Mouse (Mus musculus) midbrain, postnatal 0 days (tissue): ENCODE measurements around the gene Parp4. TPM values are rescaled to one million over a fixed set of nuclear protein-coding genes. Genes with fewer than 3 reads are reported as not detected.

Experiments used
- ATAC-seq: fragments of 200-750 bp; cut with Nextera tagmentation; 2 replicates; pipeline ENCODE4 v1.8.0; 2017; ENCODE audit warnings: moderate number of reproducible peaks, mild to moderate bottlenecking, moderate TSS enrichment, moderate library complexity; ENCODE audit not compliant: low FRiP score
- DNase-seq: peaks from one replicate; pipeline ENCODE4 v3.0.0-alpha.2; 2015; ENCODE audit warnings: low spot score
- H3K27ac ChIP-seq: fragments of 300-500 bp; sonication (generic); 2 replicates; pipeline ENCODE4 v1.5.1; 2014; ENCODE audit warnings: low read depth, mild to moderate bottlenecking, low read length, mixed read lengths
- H3K27me3 ChIP-seq: fragments of 300-500 bp; sonication (generic); 2 replicates; pipeline ENCODE4 v1.6.1; 2014; ENCODE audit warnings: low read length, control low read depth, mixed read lengths; ENCODE audit not compliant: insufficient read depth
- H3K36me3 ChIP-seq: fragments of 300-500 bp; sonication (generic); 2 replicates; pipeline ENCODE4 v1.6.1; 2014; ENCODE audit warnings: low read length, control low read depth, mixed read lengths; ENCODE audit not compliant: insufficient read depth
- H3K4me1 ChIP-seq: fragments of 300-500 bp; sonication (generic); 2 replicates; pipeline ENCODE4 v1.6.1; 2014; ENCODE audit warnings: mild to moderate bottlenecking, control low read depth, antibody characterized with exemption, low read length, mixed read lengths; ENCODE audit not compliant: insufficient read depth
- H3K4me2 ChIP-seq: fragments of 300-500 bp; sonication (generic); 2 replicates; pipeline ENCODE4 v1.6.1; 2014; ENCODE audit warnings: low read depth, mild to moderate bottlenecking, low read length, mixed read lengths; ENCODE audit not compliant: poor library complexity, severe bottlenecking
- H3K4me3 ChIP-seq: fragments of 300-500 bp; sonication (generic); 2 replicates; pipeline ENCODE4 v1.5.1; 2014; ENCODE audit warnings: low read depth, mild to moderate bottlenecking, low read length, moderate library complexity
- H3K9ac ChIP-seq: fragments of 300-500 bp; sonication (generic); replicated peaks from 2 replicates; pipeline ENCODE4 v1.6.1; 2014; ENCODE audit warnings: mild to moderate bottlenecking, low read length, moderate library complexity, mixed read lengths; ENCODE audit not compliant: poor library complexity, severe bottlenecking
- H3K9me3 ChIP-seq: fragments of 300-500 bp; sonication (generic); 2 replicates; pipeline ENCODE4 v1.6.1; 2016; ENCODE audit warnings: low read length, control low read depth
- CTCF ChIP-seq: IDR thresholded peaks from 2 replicates; pipeline ENCODE4 v1.5.1; 2016; ENCODE audit warnings: antibody characterized with exemption, mild to moderate bottlenecking
- WGBS: fragments of 180-500 bp; shearing (Covaris S2); extraction: QIAGEN DNeasy Blood & Tissue Kit; methylation state at CpG from one replicate; pipeline ENCODE4 v1.1.7; 2014; 5-methylcytosine and 5-hydroxymethylcytosine counted together
- polyA plus RNA-seq: library from polyadenylated mRNA; unstranded; fragments of >200 nt; fragmentation: Nextera tagmentation; extraction: Ambion mirVana; gene quantifications from 2 replicates; pipeline ENCODE4 v1.2.1, GENCODE M21; 2015
- total RNA-seq: library from RNA; depleted of rRNA; stranded (reverse); fragments of >200 nt; gene quantifications from 2 replicates; pipeline ENCODE4 v1.2.3, GENCODE M21; 2014

Gene Parp4
- total and polyA plus RNA-seq, 2 experiments from 2014 or later = 0.79 to 0.99 TPM

DNA sequence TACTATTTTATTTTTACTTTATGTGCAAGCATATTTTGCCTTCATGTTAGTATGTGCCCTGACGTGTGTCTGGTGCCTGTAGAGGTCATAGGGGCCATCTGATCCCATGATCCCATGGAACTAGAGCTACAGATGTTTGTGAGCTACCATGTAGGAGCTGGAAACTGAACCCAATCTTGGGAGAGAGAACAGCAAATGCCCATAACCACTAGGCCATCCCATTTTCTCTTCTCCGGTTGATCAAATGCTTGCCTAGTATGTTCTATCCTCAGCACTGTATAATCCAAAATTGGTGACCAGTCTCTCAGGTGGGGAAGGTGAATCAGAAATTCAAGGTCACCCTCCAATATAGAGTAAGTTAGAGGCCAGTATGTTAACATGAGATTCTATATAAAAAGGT lies 2.9 kb upstream of the Parp4 start:
- 72% methylated on average over 2 of the region's 2 CpGs for WGBS
- ATAC-seq = no peak
- H3K9ac ChIP-seq = no peak overlapping the region
- H3K27me3 ChIP-seq = no peaks in the 10 kb centered on the region
- peak overlapping the region; percentile 83; the same call in 1 of the 2 replicates for H3K4me3 ChIP-seq
- H3K27ac ChIP-seq = no peak overlapping the region
- peak overlapping the region; percentile 85 for H3K4me2 ChIP-seq
- no peak for TF ChIP-seq CTCF
- 0 out of 2 replicates have a peak, but pooled peaks cover 3% of the 10 kb centered on the region for H3K4me1 ChIP-seq
- H3K36me3 ChIP-seq = no peaks in the 10 kb centered on the region
- no peak for DNase-seq
- H3K9me3 ChIP-seq = no peaks in the 10 kb centered on the region

DNA sequence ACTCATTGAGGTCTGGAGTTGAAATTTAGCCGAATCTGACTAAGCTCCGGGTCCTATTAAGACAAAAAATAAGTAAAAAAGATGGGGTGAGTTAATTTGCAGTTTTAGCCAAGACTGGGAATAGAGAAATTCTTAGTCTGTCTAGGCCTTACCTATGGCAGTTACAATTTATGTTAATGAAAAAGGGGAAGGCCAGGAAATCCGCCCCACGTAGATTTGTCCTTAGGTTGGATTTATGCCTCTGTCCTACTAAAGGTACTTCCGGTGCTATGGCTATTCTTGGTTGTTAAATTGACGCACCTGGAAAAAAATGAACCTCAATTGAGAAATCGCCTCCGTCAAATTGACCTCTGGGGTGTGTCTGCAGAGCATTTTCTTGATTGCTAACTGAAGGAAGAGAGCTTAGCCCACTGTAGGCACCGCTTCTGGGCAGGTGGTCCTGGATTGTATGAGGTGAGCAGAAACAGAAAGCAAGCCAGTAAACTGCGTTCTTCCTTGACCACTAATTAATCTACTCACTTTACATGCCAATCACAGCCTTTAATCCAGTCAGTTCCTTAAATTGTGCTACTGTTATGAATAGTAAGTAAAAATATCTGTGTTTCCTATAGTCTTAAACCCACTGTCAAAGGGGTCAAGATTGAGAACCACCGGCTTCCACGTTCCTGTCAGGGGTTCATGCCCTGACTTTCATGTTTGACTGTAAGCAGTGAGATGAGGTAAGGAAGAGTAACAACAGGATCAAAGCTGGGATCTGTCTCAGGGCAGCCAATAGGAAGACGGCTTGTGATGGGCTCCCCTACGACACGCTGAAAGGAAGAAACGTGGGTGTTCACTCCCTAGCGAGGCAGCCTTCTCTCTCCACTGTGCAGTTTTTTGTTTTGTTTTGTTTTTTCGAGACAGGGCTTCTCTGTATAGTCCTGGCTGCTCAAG lies 816 bp downstream of the Parp4 start:
- Histone ChIP-seq H3K4me1 (no peaks in the 10 kb centered on the region), H3K27me3 (no peaks in the 10 kb centered on the region), H3K36me3 (no peaks in the 10 kb centered on the region), H3K4me3 (peak overlapping the region; percentile 44; the same call in 1 of the 2 replicates), H3K4me2 (no peak overlapping the region), H3K9ac (no peak overlapping the region), H3K9me3 (no peaks in the 10 kb centered on the region), H3K27ac (no peak overlapping the region)
- DNase-seq (no peak), ATAC-seq (no peak)
- WGBS = 76% methylated on average over 18 of the region's 18 CpGs
- TF ChIP-seq CTCF = no peak

DNA sequence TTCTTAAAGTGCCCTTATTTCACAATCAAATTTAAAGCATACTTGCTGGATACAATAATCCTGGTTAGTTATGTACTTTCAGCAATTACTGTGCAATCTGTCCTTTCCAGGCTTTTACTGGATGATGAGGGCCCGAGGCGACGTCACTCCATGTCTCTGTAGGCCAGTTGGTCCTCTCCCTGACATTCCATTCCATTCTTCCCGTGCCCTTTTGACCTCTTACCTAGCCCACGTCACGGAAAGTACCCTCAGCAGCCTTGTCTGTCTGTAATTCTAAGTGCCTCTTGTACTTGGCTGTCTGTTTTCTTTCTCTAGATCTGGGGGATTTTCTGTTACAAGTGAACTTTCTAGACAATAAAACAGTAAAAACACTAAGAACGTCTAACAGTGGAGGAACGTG lies 3.6 kb downstream of the Parp4 start:
- no peaks in the 10 kb centered on the region for H3K36me3 ChIP-seq
- no peak overlapping the region for H3K4me2 ChIP-seq
- ATAC-seq (no peak), DNase-seq (no peak)
- H3K27me3 ChIP-seq = no peaks in the 10 kb centered on the region
- H3K9ac ChIP-seq = no peak overlapping the region
- H3K9me3 ChIP-seq = no peaks in the 10 kb centered on the region
- H3K27ac ChIP-seq = no peak overlapping the region
- TF ChIP-seq CTCF = no peak
- no peak overlapping the region for H3K4me3 ChIP-seq
- no peaks in the 10 kb centered on the region for H3K4me1 ChIP-seq
- 61% methylated on average over 8 of the region's 8 CpGs for WGBS

DNA sequence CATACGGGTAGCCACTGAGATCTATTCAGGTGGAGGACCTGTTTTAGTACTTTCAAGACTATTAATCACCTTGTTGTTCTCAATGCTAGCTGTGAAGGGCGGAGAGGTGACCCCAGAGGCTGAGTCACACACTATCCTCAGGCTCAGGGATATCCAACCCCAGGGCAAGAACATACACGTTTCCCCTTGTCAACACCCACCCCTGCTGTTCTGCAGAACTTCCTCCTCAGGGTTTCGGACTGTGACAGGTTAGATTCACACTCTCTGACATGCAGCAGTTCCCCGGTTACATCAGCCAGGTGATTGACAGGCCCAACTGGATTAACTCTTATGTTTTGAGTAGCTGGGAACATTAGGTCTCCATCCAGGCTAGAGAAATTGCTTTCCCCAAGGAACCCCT lies 5.7 kb downstream of the Parp4 start:
- no peak for DNase-seq
- H3K36me3 ChIP-seq = no peaks in the 10 kb centered on the region
- no peak overlapping the region for H3K9ac ChIP-seq
- H3K4me1 ChIP-seq = no peaks in the 10 kb centered on the region
- no peaks in the 10 kb centered on the region for H3K9me3 ChIP-seq
- 71% methylated on average over 5 of the region's 5 CpGs for WGBS
- no peak overlapping the region for H3K27ac ChIP-seq
- H3K4me3 ChIP-seq = no peak overlapping the region
- ATAC-seq = no peak
- no peak overlapping the region for H3K4me2 ChIP-seq
- TF ChIP-seq CTCF = no peak
- no peaks in the 10 kb centered on the region for H3K27me3 ChIP-seq

DNA sequence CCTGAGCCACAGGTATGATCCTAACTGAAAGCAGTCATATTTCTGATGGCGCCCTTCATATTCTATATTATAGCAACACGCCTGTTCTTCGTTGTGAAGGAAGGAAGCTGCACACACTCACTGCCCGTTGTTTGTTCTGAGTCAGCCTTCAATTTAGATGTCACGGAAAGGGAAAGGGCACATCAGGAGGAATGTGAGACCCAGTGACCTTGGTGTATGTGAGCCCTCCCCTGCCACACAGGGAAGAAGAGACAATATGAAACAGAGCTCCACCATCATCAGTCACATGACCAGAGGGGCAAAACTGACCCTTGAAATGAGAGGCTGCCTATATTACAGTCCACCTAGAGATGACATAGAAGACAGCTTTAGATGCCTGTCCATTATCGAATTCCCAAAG lies 6.9 kb downstream of the Parp4 start:
- ATAC-seq (no peak), DNase-seq (no peak)
- 92% methylated on average over 6 of the region's 6 CpGs for WGBS

DNA sequence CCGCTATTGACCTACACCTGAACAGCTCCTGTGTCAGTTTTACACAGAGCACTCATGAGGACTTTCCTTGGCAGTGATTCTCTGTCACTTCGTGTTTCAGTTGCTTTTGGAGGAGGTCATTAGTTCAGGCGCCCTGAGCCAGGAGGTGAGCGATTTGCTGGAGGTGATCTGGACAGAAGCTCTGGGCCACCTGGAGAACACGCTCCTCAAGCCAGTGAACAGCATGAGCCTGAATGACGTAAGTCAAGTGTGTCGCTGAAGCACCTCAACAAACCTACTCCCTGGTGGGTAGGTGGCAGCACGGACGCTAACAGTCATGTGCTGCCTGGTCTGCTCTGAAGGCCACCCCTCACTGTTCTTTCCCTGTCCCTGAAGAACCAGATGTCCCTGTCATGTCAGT lies 16.8 kb downstream of the Parp4 start:
- no peak for ATAC-seq
- H3K9ac ChIP-seq = no peak overlapping the region

More for the DNA sequence above, 6.9 kb downstream of the Parp4 start:
- no peak overlapping the region for H3K9ac ChIP-seq
- H3K4me2 ChIP-seq = no peak overlapping the region
- H3K27me3 ChIP-seq = no peaks in the 10 kb centered on the region
- H3K4me3 ChIP-seq = no peak overlapping the region
- no peak for TF ChIP-seq CTCF
- no peaks in the 10 kb centered on the region for H3K4me1 ChIP-seq
- H3K9me3 ChIP-seq = no peaks in the 10 kb centered on the region
- H3K27ac ChIP-seq = no peak overlapping the region
- no peaks in the 10 kb centered on the region for H3K36me3 ChIP-seq

More for the DNA sequence above, 16.8 kb downstream of the Parp4 start:
- WGBS = 96% methylated on average over 9 of the region's 9 CpGs
- Histone ChIP-seq H3K4me2 (no peak overlapping the region), H3K4me1 (no peaks in the 10 kb centered on the region), H3K36me3 (no peaks in the 10 kb centered on the region), H3K4me3 (no peak overlapping the region), H3K27ac (no peak overlapping the region), H3K27me3 (no peaks in the 10 kb centered on the region), H3K9me3 (no peaks in the 10 kb centered on the region)
- no peak for DNase-seq
- no peak for TF ChIP-seq CTCF
